Mouse (Mus musculus) lung, postnatal 0 days (tissue): Measurements from ENCODE around the gene Gm10382. TPM values are rescaled to one million over a fixed set of nuclear protein-coding genes. Genes with fewer than 3 reads are reported as not detected.

Source experiments
- ATAC-seq: fragments of 200-750 bp; cut with Nextera tagmentation; 2 replicates; pipeline ENCODE4 v1.8.0; 2017; ENCODE audit warnings: moderate library complexity
- DNase-seq: peaks from one replicate; pipeline ENCODE4 v3.0.0-alpha.2; 2016; ENCODE audit warnings: low spot score
- H3K27ac ChIP-seq: fragments of 300-500 bp; sonication (generic); 2 replicates; pipeline ENCODE4 v1.5.1; 2014; ENCODE audit warnings: antibody characterized with exemption, mild to moderate bottlenecking, low read length, mixed read lengths
- H3K27me3 ChIP-seq: fragments of 300-500 bp; sonication (generic); replicated peaks from 2 replicates; pipeline ENCODE4 v1.6.1; 2014; ENCODE audit warnings: low read length, mixed read lengths; ENCODE audit not compliant: insufficient read depth
- H3K36me3 ChIP-seq: fragments of 300-500 bp; sonication (generic); 2 replicates; pipeline ENCODE4 v1.6.1; 2014; ENCODE audit warnings: low read length, mixed read lengths; ENCODE audit not compliant: insufficient read depth
- H3K4me1 ChIP-seq: fragments of 300-500 bp; sonication (generic); 2 replicates; pipeline ENCODE4 v1.6.1; 2014; ENCODE audit warnings: antibody characterized with exemption, low read depth, low read length, mixed read lengths; ENCODE audit not compliant: insufficient read depth
- H3K4me2 ChIP-seq: fragments of 300-500 bp; sonication (generic); replicated peaks from 2 replicates; pipeline ENCODE4 v1.6.1; 2014; ENCODE audit warnings: low read depth, mild to moderate bottlenecking, low read length, moderate library complexity, mixed read lengths
- H3K4me3 ChIP-seq: fragments of 300-500 bp; sonication (generic); 2 replicates; pipeline ENCODE4 v1.5.1; 2014; ENCODE audit warnings: low read depth, low read length
- H3K9ac ChIP-seq: fragments of 300-500 bp; sonication (generic); replicated peaks from 2 replicates; pipeline ENCODE4 v1.6.1; 2014; ENCODE audit warnings: low read depth, mild to moderate bottlenecking
- H3K9me3 ChIP-seq: fragments of 300-500 bp; sonication (generic); 2 replicates; pipeline ENCODE4 v1.6.1; 2016; ENCODE audit warnings: low read length, mixed read lengths
- CTCF ChIP-seq: IDR thresholded peaks from 2 replicates; pipeline ENCODE4 v1.5.1; 2016; ENCODE audit warnings: antibody characterized with exemption, mild to moderate bottlenecking
- EP300 ChIP-seq: IDR thresholded peaks from 2 replicates; pipeline ENCODE4 v1.6.1; 2016; ENCODE audit warnings: antibody characterized with exemption, mild to moderate bottlenecking, control low read depth
- WGBS: fragments of 180-500 bp; shearing (Covaris S2); extraction: QIAGEN DNeasy Blood & Tissue Kit; methylation state at CpG from one replicate; pipeline ENCODE4 v1.1.7; 2014; 5-methylcytosine and 5-hydroxymethylcytosine counted together
- polyA plus RNA-seq: library from polyadenylated mRNA; unstranded; fragments of >200 nt; fragmentation: Nextera tagmentation; extraction: Ambion mirVana; gene quantifications from 2 replicates; pipeline ENCODE4 v1.2.1, GENCODE M21; 2015

Gene Gm10382
- polyA plus RNA-seq, result 0.63 and 0.77 TPM in 2 replicates

- Histone ChIP-seq H3K27me3 (no peaks in the 10 kb centered on the region), H3K4me3 (peak within 1 kb of the TSS; percentile 99), H3K4me2 (peak within 1 kb of the TSS; percentile 89), H3K9me3 (no peaks in the 10 kb centered on the region), H3K36me3 (peaks cover 15% of the 10 kb centered on the region; the same call in 1 of the 2 replicates), H3K9ac (peak within 1 kb of the TSS; percentile 100), H3K27ac (peak within 1 kb of the TSS; percentile 99), H3K4me1 (peaks cover 11% of the 10 kb centered on the region; the same call in 1 of the 2 replicates)
- DNase-seq (peak; percentile 96), ATAC-seq (peak; percentile 33)
- TF ChIP-seq CTCF, result no peak
- TF ChIP-seq EP300, result 0 out of 2 replicates have a peak, but pooled peaks have one; percentile 5
- WGBS, result under 1% methylated on average over 38 of the region's 41 CpGs
Measured at GRCm38 (mm10) chr5:125389131-125389578, at the start of gene Gm10382. Gene Gm10382, plus strand, starts transcription at chr5:125389322.

- peak; percentile 14 for ATAC-seq
- WGBS, result 5% methylated on average over 25 of the region's 25 CpGs
Measured at GRCm38 (mm10) chr5:125339851-125340531, 49.1 kb upstream of the Gm10382 start.

GRCm38 (mm10) chr5:125340547-125341262 is 48.4 kb upstream of the Gm10382 start, which contains the start of gene Scarb1:
Gene Scarb1, minus strand, starts transcription at chr5:125341094.
- H3K4me1 ChIP-seq, result peaks cover 13% of the 10 kb centered on the region
- no peak for TF ChIP-seq EP300
- TF ChIP-seq CTCF, result peak; percentile 26; the same call in 1 of the 2 replicates
- ATAC-seq, result peak; percentile 91
- WGBS, result under 1% methylated on average over 41 of the region's 42 CpGs
- no peaks in the 10 kb centered on the region for H3K36me3 ChIP-seq
- no peaks in the 10 kb centered on the region for H3K27me3 ChIP-seq
- H3K9ac ChIP-seq, result peak within 1 kb of the TSS; percentile 51
- H3K27ac ChIP-seq, result peak within 1 kb of the TSS; percentile 48
- H3K4me2 ChIP-seq, result peak within 1 kb of the TSS; percentile 88
- peak; percentile 89 for DNase-seq
- H3K9me3 ChIP-seq, result no peaks in the 10 kb centered on the region
- peak within 1 kb of the TSS; percentile 64 for H3K4me3 ChIP-seq

More at GRCm38 (mm10) chr5:125339851-125340531, 49.1 kb upstream of the Gm10382 start:
- no peaks in the 10 kb centered on the region for H3K9me3 ChIP-seq
- TF ChIP-seq CTCF (no peak), EP300 (no peak)
- no peaks in the 10 kb centered on the region for H3K27me3 ChIP-seq
- H3K4me2 ChIP-seq, result peak overlapping the region; percentile 88
- no peaks in the 10 kb centered on the region for H3K36me3 ChIP-seq
- H3K4me1 ChIP-seq, result peaks cover 13% of the 10 kb centered on the region
- peak overlapping the region; percentile 64 for H3K4me3 ChIP-seq
- H3K27ac ChIP-seq, result peak overlapping the region; percentile 48
- DNase-seq, result peak; percentile 55
- H3K9ac ChIP-seq, result peak overlapping the region; percentile 51

- Histone ChIP-seq H3K4me1 (peaks cover 13% of the 10 kb centered on the region), H3K27me3 (no peaks in the 10 kb centered on the region), H3K9me3 (no peaks in the 10 kb centered on the region), H3K9ac (no peak overlapping the region; the same call in 1 of the 2 replicates), H3K27ac (no peak overlapping the region), H3K36me3 (no peaks in the 10 kb centered on the region), H3K4me2 (peak overlapping the region; percentile 88), H3K4me3 (peak overlapping the region; percentile 64; the same call in 1 of the 2 replicates)
- WGBS, result 37% methylated on average over 14 of the region's 14 CpGs
- TF ChIP-seq CTCF, result no peak
- no peak for TF ChIP-seq EP300
- DNase-seq, result no peak
- no peak for ATAC-seq
Measured at GRCm38 (mm10) chr5:125341459-125342090, 47.5 kb upstream of the Gm10382 start.

GRCm38 (mm10) chr5:125344296-125344695 is 44.8 kb upstream of the Gm10382 start:
- no peak for ATAC-seq
- Histone ChIP-seq H3K36me3 (no peaks in the 10 kb centered on the region), H3K4me3 (no peak overlapping the region), H3K4me1 (peaks cover 13% of the 10 kb centered on the region), H3K27ac (no peak overlapping the region), H3K4me2 (no peak overlapping the region), H3K9ac (no peak overlapping the region), H3K27me3 (no peaks in the 10 kb centered on the region), H3K9me3 (no peaks in the 10 kb centered on the region)
- no peak for DNase-seq
- WGBS, result 94% methylated on average over 6 of the region's 6 CpGs
- TF ChIP-seq EP300 (no peak), CTCF (no peak)

- DNase-seq (no peak), ATAC-seq (no peak)
- no peaks in the 10 kb centered on the region for H3K36me3 ChIP-seq
- 53% methylated on average over 7 of the region's 7 CpGs for WGBS
- no peaks in the 10 kb centered on the region for H3K27me3 ChIP-seq
- H3K9me3 ChIP-seq, result no peaks in the 10 kb centered on the region
- no peak overlapping the region for H3K27ac ChIP-seq
- no peak overlapping the region for H3K4me2 ChIP-seq
- no peak for TF ChIP-seq CTCF
- TF ChIP-seq EP300, result no peak
- no peak overlapping the region for H3K4me3 ChIP-seq
- H3K4me1 ChIP-seq, result no peaks in the 10 kb centered on the region
- no peak overlapping the region for H3K9ac ChIP-seq
Measured at GRCm38 (mm10) chr5:125348067-125348466, 41.1 kb upstream of the Gm10382 start.
